Mouse (Mus musculus) lung, postnatal 14 days (tissue): Measurements from ENCODE around the gene Slc17a3.
A peak's percentile ranks its signal among the peaks of the same experiment; 100 is the strongest.

Experiments
- DNase-seq: peaks from one replicate; pipeline ENCODE4 v3.0.0; 2021

The Slc17a3 gene

DNA sequence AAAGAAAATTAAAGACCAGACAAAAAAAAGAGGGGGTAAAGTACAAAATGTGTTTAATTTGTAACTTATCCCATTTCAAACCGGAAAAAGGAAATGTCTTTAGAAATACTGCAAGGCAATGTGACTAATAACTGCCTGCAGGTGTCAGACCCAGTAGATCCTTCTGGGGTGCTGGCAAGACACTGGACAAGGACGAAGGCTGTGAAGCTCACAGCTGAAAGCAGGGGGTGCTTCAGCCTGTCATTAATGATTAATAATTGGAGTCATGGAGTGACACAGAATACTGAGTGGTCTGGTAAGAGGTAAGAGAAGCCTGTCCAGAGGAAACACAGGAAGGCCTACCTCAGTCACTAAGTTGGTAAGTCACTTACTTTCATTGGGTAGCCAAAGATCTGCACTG lies at the start of gene Slc17a3:
Gene Slc17a3 (plus strand): TSS at position 127 of the 400 bp plus-strand sequence.
- DNase-seq = no peak

DNA sequence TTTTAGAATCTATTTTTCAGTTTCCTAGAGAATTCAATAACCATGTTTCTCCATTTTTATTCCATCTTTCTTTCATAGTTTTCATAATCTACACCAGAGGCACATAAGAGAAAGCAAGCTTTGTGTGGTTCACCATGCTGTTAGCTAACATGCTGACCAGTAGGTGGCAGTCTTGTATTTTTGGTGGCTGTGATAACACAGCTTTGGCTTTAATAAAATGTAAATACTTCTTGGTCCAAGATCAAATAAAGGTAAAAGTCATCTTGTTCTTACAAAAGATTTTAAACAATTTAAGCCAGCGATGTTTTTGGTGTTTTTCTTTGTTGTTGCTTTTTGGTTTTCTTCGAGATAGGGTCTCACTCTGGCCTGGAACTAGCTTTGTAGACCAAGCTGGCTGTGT lies 46.7 kb upstream of the Slc17a3 start:
- DNase-seq = peak; percentile 67

DNA sequence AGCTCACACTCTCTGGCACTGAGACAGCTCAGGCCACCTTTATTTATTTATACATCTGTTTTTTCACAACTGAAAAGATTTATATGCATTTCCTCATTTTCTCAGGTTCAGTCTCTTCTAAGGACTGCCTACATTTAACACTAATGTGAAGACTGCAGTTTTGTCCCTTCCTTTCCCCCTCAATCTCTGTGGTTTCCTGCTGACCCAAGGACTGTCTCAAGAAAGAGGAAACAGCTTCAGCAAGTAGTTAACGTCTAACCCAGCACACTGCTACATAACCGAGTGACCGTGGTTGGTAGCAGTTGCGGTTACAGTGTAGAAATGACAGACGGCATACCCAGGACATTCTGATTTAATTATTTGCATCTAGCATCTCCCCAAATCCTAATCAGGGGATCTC lies 39.8 kb upstream of the Slc17a3 start:
- no peak for DNase-seq

DNA sequence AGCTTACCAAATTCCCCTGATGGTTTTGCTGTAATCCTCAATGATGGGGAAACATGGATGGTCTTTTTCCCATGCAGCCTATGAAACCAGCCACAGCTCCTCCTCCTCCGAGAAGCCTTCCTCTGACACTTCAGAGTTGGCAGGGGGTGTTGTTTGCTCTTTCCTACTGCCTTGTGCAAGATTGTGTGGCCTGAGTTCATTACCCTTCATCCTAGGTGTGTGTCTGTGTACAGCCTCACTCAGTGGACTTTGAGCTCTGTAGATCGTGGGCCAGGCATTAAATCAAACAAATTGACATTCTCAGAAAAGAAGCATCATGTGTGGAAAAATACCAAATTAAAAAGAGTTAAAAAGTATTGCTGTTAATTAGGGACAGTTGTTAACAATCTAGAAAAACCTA lies 34.7 kb upstream of the Slc17a3 start:
- no peak for DNase-seq

DNA sequence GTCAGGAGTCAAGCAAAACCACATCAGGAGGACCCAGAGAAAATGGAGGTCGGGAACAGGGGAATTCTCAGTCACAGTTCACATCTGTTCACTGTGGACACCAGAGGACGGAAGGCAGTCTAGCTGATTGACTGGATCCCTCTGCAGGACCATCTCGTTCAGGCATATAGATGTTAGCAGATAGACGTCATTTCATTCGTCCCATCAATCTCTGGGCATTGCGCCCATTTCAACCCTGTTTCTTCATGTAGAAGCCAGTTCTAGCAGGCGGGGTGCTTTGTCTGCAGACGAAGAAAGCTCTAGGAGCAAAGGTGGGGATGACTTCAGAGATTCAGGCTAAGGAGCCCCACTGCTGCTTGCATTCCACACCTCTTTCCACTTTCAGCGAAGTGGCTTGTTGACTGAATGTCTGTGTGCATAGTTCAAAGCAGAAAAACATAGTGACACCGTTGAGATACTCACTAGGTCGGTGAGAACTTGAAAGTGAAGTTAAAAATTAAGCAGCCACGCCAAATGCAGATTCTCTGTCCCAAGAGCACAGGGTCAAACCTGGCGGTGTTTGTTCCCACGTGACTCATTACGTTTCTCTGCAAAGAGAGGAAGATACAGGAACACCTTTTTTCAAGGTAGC lies 32.7 kb upstream of the Slc17a3 start, which contains the start of gene Slc17a2:
Gene Slc17a2 (plus strand): TSS at position 572 of the 631 bp plus-strand sequence.
- no peak for DNase-seq

DNA sequence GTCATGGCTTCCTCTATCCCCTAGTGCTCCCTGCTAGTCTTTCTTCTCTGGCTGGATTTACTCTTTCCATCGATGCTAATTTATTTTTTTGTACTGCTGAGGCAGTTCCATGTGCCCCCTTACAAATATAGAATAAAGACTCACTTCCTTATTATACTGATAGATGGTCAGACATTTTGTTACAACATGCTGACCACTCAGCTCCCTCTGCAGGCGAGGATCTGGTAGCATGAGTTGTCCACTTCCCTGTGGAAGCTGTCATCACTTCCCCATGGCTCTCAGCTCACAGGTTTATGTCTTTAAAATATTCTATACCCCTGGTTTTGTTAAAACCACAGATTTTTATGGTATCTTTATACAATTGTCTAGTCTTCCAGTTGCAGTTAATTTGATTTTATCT lies 23.1 kb upstream of the Slc17a3 start:
- no peak for DNase-seq

DNA sequence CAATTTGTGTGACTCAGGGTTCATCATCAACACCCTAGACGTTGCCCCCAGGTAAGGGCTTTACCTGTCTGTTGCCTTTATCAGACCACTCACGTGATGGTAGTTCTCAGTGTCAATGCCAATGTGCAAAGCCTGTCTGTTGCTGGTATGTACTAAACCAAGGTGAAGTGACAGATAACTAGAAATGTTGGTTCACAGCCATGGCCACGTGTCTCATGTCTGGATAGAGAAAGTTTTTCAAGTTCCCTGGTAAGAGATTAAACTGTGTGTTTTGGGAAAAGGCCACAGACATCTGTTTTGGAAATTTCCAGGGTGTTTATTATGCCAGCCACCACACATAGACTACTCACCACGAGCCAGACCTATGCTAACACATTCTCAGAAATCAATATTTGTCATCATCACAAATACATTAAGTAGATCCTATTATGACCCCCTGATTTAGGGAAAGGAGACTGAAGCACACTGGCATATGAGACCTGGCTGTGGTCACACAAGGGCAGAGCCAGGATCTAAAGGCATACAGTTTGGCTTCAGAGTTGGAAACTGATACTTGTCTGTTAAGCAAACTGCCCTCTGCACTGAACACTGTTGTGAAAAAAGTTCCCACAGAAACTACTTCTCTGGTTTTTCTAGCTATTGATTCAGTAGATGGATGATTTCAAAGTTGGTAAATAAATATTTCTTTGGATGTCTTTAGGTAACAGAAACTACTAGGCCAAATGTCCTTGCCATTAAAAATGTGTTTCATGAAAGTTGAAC lies 18.9 kb upstream of the Slc17a3 start:
- DNase-seq = no peak

DNA sequence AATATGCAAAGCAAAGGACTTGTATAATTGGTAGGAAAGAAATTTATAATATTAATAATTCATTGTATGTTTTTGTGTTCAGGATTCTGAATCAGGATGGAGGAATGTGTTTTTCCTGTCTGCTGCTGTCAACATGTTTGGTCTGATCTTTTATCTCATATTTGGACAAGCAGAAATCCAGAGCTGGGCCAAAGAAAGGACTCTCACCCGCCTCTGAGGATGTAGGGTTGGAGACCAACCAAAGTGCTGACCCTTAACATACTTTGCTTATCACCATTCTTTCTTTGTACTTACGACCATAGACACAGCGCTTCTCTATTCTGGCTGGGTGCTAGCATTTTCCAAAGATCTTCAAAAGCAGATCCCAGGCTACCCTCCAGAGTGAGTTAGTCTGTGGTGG lies 17.0 kb upstream of the Slc17a3 start:
- DNase-seq = no peak

DNA sequence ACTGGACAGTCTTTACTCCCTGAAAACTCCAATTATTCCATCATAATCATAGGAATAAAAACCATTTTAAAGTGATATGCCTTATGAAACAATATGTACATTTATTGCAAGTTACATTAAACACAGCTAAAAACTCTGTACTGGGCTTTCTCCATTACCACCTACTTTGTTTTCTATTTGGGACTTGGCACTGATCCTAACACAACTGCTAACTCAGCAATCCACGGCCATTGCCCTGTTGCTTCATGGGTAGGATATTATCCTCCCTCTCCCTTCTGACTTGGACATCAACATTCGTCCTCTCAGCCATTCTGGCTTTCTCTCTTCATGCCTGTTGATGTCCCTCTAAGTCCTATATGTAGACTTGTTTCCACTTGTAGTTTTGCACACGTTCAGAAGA lies 12.6 kb upstream of the Slc17a3 start:
- DNase-seq = no peak

DNA sequence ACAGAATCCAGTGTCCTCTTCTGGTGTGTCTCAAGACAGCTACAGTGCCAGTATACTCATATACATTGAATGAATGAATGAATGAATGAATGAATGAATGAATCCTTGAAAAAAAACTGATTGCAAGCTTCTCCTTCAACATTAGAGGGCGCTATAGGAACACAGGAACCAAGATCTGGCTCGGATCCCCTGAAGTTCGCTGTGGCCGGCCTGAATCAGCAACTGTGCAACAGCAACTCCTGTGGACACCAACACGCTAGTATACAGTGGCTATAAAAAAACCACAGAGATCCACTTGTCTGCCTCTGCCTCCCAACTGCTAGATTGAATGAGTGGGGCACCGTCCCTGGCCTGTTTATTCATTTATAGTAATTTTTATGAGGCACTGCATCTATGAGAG lies 6.2 kb upstream of the Slc17a3 start:
- peak; percentile 39 for DNase-seq

DNA sequence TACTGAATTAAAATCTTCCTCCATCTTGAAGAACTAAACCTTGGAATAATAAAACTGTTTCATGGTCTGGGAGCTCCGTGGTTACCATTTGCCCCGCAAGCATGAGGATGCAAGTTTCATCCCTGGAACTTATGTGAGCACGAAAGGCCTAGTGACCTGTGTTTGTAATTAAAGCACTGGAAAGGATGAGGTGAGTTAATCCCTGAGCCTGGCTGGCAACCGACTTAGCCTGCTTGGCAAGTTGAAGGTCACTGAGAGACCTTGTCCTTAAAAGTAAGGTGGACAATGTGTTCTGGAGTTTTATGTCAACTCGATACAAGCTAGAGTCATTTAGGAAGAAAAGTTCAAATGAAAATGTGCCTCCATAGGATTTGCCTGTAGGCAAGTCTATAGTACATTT lies 4.4 kb upstream of the Slc17a3 start:
- DNase-seq = no peak

DNA sequence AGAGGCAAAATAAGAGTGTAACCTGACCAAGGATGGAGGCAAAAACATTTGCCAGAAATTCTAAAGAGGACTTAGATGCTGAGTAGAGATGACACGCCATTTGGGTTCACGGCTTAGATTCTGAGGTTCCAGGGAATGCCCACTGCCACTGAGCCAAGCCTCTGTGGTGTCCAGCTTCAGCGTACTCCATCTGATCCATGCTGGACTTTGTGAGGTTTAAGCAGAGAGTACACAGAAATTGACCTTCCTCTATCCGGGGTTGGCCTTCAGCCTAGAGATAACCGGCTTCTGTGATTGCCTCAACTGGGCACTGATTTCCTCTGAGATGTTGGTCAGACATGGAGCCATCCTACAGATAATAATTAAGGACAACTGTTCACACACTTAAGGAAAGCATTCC lies 2.6 kb upstream of the Slc17a3 start:
- no peak for DNase-seq

DNA sequence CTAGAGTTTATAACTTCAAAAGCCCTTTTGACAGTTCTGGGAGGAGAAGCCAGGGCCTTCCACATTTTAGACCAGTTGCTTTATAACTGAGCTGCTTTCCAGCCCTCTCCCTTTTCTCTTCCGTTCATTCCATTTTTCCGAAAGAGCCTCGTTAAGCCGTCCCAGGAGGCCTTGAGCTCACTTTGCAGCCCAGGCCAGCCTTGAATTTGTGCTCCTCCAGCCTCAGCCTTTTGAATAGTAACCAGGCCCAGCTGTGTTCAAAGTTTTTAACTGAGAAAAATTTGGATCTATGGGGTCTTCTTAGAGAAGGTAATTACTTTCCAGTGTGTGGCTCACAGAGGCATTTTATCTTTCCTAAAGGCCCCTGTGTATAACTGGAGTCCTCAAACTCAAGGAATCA lies 6.6 kb downstream of the Slc17a3 start:
- no peak for DNase-seq

DNA sequence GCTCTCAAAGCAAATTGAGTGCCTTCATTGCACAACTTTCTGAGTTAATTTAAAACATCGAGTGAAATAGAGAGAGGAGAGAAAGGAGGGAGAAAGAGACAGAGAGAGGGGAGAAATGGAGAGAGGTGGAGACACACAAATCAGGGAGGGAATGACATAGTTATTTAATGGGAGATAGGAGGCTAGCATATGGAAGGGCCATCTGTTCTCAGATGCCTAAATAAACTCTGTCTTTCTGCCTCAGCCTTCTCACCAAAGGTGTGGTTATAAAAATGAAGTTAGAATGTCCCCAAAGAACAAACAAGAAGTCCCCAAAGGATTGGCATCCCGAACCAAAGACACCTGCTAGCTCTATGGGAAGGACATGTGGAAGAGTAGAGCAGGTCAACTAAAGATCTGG lies 10.1 kb downstream of the Slc17a3 start:
- no peak for DNase-seq

DNA sequence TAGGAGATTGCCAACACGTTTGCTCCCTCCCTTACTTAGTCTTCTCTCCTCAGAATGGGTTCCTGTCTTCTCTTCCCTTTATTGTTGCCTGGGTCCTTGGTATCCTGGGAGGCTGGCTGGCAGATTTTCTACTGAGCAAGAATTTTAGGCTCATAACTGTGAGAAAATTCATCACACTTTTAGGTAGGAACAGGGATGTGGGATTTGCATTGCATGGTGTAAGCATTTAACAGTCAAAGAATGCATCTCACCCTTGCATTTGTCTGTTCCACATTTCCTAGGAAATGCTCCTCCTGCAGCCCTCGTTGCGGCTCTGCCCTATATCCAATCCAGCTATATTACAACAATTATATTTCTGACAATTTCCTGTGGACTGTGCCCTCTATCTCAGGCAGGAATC lies 17.2 kb downstream of the Slc17a3 start:
- no peak for DNase-seq

DNA sequence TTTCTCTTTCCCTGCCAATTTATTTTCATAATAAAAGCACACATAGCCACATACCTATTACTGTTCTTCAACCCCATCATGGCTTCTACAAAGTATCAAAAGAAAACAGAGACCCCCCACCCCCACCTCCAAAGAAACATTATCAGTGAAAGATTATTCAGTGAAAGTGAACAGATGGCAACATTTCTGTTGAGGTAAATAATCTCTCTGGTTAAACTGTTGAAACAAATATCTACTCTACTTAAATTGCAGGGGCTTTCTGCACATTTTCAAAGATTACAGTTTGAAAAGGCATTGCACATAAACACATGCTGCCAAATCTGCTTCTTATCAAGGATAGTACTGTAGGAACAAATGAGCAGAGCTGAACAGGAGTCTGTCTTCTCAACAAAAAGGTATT lies 22.6 kb downstream of the Slc17a3 start:
- no peak for DNase-seq

DNA sequence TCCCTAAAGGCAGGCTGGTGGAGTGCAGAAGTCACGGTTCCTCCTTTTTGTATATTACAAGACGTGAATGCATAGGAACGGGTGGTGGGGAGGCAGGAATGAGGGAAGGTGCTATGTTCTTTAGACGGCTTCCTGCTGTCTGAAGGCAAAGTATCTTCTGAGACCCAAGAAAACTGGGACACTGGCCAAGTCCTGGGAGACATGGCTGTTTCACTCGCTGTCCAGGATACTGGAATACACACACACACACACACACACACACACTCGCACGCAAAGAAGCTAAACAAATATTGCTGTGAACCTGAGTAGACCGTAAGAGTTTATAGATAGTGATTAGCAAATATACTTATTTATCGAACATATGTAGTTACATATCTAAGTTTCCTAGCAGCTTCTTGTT lies 25.5 kb downstream of the Slc17a3 start:
- DNase-seq = peak; percentile 20

DNA sequence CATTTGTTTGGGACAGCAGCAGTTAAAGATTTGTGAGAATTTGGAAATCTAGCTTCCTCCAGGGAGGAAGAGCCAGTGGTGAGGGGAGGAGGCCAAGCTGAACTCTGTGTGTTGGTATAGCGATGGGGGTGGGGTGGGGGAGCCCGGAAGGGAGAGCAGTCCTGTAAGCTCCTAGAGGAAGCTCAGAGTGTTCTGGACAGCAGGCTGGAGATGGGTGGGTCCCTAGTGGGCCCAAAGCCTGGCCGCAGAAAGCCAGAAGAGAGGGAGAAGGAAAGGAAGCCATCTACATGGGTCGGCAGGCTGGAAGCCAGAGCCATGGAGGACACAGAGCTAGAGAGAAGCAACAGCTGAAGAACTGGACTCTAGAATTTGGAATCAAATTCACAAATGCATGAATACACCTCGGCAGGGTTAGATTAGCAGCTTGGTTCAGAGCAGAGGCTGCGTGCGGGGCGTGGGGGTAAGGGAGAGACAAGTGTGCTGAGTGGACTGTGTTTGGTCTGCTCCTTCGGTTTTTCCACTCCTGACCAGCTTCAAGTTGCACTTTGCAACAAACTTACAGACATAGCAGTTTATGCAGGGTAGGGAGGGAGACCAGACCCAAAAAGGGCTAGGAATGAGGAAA lies 27.0 kb downstream of the Slc17a3 start:
- peak; percentile 2 for DNase-seq

DNA sequence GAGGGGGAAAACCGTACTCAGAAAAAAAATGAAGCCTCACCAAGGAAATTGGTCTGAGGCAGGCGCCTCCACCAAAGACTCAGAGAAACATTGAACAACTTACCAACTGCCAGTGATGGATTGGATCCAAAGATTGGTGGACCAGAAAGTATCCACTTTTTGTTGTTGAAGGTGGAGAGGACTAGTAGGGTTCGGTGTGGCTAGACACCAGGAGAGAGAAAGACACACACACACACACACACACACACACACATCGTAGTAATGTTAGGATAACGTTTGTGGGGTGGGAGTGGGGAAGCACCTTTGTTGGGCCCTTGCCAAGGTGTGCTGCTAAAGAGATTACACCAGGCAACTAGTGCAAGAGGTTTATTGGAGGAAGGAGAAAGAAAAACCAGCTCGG lies 27.8 kb downstream of the Slc17a3 start:
- no peak for DNase-seq

DNA sequence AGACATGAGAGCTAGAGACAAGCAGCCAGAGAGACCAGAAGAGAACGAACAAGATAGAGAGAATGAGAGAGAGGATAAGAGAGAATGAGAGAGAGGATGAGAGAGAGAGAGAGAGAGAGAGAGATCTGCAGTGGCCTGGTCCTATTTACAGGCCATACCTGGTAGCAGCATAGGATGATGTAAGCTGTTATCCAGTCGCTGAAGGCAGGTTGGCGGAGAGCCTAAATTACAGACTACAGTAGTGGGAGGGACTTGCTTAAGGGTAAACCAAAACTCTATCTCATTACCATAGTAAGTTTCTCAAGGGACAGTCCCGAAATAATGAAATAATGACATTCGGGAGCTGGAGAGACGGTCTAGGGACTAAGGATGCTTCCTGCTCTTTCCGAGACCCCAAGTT lies 28.2 kb downstream of the Slc17a3 start, which contains the start of gene Slc17a1:
Gene Slc17a1 (plus strand): TSS at position 346 of the 400 bp plus-strand sequence.
- DNase-seq = no peak

DNA sequence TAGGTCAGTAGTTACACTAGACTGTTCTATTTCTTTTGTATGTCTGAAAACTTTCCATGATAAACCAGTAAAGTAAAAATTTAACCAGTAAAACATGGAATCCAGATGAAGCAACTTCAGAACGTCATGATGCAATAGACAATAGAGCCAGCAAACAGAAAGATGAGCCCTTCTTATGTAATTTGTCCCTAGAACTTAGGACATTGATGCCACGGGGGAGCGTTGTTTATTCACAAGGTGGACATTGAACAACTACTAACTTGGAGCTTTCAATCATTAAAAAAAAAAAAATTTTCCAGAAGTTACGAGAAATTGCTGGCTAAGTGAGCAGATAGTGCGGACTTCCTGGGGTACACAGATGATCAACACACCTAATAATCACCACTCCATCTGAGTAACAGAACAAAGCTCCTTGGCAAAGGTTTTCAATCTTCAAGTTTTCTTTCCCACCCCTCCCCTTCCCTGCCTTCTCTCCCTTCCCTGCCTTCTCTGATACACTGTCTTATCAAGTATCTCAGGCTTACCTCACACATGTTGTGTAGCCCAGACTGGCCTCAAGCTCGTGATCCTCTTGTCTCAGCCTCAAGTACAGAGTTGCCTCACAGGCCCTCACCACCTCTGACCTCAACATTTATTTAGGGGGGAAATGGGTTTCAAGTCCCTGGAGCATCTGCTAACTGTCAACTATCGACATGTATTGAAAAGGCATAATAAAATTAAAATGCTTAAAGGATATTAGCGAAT lies 29.7 kb downstream of the Slc17a3 start:
- no peak for DNase-seq

DNA sequence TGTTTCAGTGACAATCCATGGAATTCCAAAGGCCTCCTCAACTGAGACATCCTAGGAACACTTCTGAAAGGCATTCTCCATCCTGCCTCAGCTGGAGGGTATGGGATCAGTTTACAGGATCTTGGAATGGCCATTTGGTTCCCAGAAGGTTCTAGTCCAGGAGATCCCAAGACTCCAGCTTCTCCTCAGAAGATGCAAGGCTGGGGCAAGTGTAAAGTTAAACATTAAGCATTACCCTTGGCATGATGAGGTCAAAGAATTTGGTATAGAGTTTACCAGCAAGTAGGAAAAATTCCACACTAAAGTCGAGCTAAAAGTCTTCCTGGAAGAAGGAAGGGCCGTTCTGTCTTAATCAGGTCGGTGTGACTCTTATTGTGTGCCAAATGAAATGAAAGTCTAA lies 30.8 kb downstream of the Slc17a3 start:
- DNase-seq = no peak

DNA sequence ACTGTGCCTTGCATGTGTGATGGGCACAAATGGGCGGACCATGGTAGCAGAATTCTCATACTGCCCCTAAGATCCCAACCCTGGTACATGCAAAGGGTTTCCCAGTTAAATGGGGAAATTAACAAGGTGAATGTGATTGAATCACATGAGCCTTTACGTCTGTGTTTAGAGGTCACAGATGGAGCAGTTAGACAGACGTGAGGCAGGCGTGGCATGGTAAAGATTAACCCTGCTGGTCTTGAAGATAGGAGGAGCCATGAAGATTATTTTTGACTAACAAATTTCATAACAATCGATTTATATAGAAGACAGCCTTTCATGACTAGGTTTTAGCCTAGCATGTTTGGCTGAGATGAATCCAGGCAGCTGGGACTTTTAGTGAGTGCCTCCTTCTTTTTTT lies 33.9 kb downstream of the Slc17a3 start:
- DNase-seq = no peak

DNA sequence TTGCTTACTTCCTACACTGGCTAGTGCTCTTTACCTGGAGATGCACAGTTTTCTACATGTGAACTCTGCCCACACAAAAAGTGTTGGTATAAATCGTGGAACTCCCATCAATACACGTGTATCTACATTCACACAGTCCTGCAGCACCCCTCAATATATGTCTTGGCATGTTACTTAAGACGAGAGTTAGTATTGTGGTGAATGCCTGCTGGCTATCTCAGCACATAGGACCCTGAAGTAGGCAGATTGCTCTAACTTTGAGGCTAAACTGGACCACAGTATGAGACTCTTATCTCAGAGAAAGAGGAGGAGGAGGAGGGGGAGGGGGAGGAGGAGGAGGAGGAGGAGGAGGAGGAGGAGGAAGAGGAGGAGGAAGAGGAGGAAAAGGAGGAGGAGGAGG lies 39.9 kb downstream of the Slc17a3 start:
- no peak for DNase-seq
